Mouse (Mus musculus) B cell, adult 2 months (primary cell): Measurements from ENCODE around the gene Plcxd2.

Source experiments
- DNase-seq, 2 experiments: peaks; one replicate each; pipeline ENCODE4 v3.0.0; 2022

The Plcxd2 gene

DNA sequence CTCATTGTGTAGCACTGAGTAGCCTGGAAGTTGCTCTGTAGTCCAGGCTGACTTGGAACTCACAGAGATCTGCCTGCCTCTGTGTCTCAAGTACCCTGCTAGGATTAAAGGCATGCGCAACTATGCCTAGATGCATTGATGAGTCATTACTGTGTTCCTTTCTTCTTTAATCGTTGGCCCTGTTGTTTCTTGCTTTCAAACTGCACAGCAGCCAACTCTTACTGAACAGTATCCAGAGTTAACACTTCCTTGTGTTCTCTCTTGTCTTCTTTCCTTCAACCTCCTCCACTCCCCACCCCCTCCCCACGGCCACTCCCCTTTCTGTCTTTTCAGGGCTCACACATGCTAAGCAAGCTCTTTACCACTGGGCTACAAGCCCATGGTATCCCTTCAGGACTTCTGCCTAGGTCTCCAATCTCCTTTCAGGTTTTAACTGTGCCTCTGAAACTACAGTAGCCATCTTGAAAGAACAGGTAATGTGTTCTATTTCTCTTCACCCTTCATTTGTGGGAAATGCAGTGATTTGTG lies 74.0 kb downstream of the Plcxd2 start:
- no peak for DNase-seq

DNA sequence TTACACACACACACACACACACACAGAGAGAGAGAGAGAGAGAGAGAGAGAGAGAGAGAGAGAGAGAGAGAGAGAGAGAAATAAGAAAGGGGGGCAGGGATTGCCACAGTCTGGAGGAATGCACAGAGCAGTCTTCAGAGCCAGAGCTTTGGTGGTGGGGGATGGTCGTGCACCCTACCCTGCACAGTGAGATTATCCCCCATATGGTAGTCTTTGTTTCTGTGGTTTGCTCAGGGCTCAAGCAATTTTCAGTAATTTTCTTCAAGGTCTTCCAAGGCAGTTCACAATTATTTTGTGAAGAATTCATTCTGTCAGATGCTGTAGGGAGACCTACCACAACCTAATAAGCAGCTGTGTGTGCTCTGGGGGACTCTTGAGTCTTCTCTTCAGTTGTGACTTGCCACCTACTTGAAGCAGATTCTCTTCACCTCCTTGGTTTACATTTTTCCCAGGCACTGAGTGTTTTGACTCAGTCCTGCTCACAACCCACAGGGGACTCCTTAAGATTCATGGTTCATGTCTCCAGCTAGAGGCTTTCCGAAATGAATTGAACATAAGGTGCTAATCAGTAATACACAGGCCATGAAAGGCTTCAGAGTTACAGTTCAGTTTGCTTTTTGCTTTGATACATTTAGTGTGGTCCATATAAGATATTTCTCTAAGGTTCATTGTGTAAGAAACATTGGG lies 75.2 kb downstream of the Plcxd2 start:
- DNase-seq, result no peak

- no peak for DNase-seq
Observed at GRCm38 (mm10) chr16:45930308-45930707, 79.7 kb downstream of the Plcxd2 start.

DNA sequence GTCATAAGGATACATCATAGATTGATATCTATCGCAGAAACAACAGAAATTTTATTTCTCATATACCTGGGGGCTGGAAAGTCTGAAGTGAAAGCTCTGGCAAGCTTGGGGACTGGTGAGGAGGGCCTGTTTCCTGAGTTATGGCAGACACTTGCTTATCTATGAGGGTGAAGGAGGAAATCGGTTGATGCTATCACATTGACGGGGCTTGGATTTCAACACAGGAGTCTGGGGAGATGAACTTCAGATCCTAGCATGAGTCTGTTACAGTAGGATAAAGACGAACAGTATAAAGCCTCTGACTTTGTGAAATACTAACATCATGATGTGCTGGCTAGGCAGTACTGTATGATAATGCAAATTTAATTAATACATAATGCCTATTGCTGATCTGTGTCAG lies 81.9 kb downstream of the Plcxd2 start:
- DNase-seq, result no peak

DNA sequence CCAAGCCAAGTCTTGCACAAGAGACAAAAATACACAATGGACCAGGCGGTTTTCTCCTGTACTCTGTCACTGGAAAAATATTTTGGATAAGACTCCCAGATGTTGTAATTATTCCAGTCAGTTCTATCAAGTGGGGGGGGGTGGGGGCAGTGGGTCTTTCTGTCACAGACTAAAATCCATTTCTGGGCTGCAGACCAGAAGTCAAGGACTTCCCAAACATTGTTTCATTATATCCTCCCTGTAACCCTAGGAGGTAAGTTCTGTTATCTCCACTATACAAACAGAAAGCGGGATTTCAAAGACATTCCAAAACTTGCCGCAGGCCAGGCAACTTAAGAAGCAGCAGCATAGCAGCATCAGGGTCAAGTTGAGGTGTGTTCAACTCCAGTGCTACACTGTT lies 82.4 kb downstream of the Plcxd2 start:
- DNase-seq, result no peak

- DNase-seq, result no peak
Observed at GRCm38 (mm10) chr16:45926875-45927274, 83.1 kb downstream of the Plcxd2 start.

- DNase-seq, result no peak
Observed at GRCm38 (mm10) chr16:45923731-45924424, 86.1 kb downstream of the Plcxd2 start.

DNA sequence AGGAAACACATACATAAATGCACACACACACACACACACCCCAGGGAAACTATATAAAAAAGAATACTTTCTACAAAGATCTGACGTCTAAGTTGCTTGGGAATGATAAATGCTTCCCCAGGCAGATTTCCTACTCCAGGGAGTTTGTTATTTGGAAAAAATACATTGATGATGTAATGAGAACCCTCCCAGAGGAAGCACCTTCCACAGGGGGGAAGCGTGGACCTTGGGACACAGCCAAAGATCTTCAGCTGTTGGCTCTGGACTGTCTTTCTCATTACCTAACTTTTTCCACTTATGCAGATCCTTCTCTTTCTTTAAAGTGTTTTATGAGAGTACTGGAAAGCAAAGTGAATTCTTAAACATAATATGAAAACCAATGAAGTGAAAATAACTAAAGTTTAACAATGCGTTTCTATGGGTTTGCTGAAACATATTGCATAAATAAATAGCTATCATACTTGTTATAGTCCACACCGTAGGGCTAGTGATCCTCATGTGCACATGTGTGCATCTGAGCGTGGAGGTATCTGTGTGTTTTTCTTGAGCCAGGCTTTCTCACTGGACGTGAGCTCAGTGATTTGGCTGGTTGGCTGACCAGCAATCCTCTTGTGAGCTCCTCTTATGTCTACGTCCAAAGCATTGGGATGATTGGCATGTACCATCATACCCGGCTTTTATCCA lies 87.3 kb downstream of the Plcxd2 start:
- DNase-seq, result no peak

DNA sequence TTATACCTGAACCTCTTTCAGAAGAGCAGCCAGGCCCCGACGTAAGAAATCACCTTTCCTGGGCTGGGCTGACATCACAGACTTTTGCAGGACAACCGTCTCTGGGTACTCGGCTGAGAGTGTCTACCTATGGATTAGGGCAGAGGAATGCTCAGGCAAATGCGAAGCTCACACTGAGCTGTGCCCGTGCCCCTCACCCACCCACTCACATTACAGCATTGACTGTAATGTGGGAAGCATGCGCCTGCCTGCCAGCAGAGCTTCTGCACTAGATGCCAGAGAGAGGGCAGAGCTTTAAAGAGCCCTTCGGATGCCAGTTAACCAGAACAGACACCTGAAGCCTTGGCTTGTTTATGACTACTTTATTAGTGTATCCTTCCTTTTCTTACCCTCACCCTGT lies 90.4 kb downstream of the Plcxd2 start:
- no peak for DNase-seq
